Mouse (Mus musculus): ENCODE measurements around the gene 2310011J03Rik. TPM values are rescaled to one million over a fixed set of nuclear protein-coding genes. Genes with fewer than 3 reads are reported as not detected.
A peak's percentile ranks its signal among the peaks of the same experiment; 100 is the strongest.

Gene 2310011J03Rik
- 27.9 and 29.0 TPM in 2 replicates for polyA plus RNA-seq (2015; fragmentation: Nextera tagmentation; extraction: Ambion mirVana)

DNA sequence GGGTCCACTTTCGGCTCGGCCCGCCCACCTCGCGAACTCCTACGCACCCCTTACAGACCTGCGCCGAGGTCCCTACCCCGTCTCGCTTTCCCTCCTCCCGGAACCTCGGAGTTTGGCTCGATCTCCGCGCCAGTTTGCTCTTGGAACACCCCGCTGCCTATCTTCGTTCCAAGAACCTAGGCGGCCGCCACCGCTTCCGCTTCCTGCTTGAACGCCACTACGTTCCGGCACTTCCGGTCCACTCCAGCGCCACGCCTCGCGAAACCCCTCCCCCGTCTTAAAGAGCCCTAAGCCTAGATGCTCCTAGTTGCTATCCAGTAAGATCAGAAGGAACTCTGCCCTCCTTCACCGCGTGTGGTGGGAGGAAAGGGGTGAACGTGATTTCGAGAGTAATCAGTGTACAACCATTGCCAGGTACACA lies at the start of gene 2310011J03Rik:
Gene 2310011J03Rik, minus strand, starts transcription at position 198 of the 421 bp plus-strand sequence.
- Histone ChIP-seq H3K27me3 (ENCODE audit: control insufficient read depth, insufficient read depth, low read depth, low read length) (peaks cover 15% of the 10 kb centered on the region), H3K9ac (ENCODE audit: low read depth, low read length) (peak within 1 kb of the TSS; percentile 88), H3K9me3 (replicated peaks; ENCODE audit: control insufficient read depth, low read length) (no peaks in the 10 kb centered on the region), H3K4me3 (ENCODE audit: low read depth, low read length) (peak within 1 kb of the TSS; percentile 74), H3K4me2 (ENCODE audit: low read depth, low read length) (peak within 1 kb of the TSS; percentile 73), H3K36me3 (ENCODE audit: control insufficient read depth, insufficient read depth) (peaks cover 5% of the 10 kb centered on the region; the same call in 1 of the 2 replicates), H3K27ac (ENCODE audit: low read length) (peak within 1 kb of the TSS; percentile 87), H3K4me1 (ENCODE audit: control insufficient read depth, low read depth, low read length) (peaks cover 78% of the 10 kb centered on the region)
- under 1% methylated on average over 34 of the region's 34 CpGs for WGBS (ENCODE audit: insufficient replicate concordance)
- peak; percentile 59 for ATAC-seq (ENCODE audit: low read depth)

DNA sequence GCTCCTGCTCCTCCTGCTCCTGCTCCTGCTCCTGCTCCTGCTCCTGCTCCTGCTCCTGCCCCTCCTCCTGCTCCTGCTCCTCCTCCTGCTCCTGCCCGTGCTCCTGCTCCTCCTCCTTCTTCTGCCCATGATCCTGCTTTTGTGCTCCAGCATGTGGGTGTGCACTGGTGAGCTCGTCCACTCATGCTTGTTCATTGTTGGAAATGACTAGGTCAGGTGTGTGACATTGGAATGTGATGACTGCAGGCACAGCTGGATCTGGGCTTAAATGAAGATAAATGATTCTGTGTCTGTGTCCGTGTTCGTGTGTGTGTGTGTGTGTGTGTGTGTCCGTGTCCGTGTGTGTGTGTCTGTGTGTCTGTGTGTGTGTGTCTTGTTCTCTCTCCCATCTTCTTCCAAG lies 48.1 kb upstream of the 2310011J03Rik start:
- Histone ChIP-seq H3K27ac (ENCODE audit: low read length) (no peak overlapping the region), H3K4me2 (ENCODE audit: low read depth, low read length) (no peak overlapping the region), H3K4me3 (ENCODE audit: low read depth, low read length) (no peak overlapping the region), H3K36me3 (ENCODE audit: control insufficient read depth, insufficient read depth) (no peaks in the 10 kb centered on the region), H3K4me1 (ENCODE audit: control insufficient read depth, low read depth, low read length) (no peaks in the 10 kb centered on the region), H3K9ac (ENCODE audit: low read depth, low read length) (no peak overlapping the region), H3K27me3 (ENCODE audit: control insufficient read depth, insufficient read depth, low read depth, low read length) (peaks cover 28% of the 10 kb centered on the region), H3K9me3 (replicated peaks; ENCODE audit: control insufficient read depth, low read length) (no peaks in the 10 kb centered on the region)
- no peak for ATAC-seq (ENCODE audit: low read depth)
- WGBS (ENCODE audit: insufficient replicate concordance): 72% methylated on average over 6 of the region's 6 CpGs

DNA sequence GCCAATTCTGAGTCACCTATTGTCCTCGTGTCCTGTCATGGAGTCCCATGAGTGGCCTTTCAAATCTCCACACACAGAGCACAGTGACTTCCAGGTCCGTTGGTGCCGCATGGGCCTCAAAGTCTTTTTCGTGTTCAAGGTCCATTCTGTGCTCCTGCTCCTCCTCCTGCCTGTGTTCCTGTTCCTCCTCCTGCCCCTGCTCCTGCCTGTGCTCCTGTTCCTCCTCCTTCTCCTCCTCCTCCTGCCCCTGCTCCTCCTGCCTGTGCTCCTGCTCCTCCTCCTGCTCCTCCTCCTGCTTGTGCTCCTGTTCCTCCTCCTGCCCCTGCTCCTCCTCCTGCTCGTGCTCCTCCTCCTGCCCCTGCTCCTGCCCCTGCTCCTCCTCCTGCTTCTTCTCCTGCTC lies 47.6 kb upstream of the 2310011J03Rik start:
- no peak overlapping the region for H3K27ac ChIP-seq (ENCODE audit: low read length)
- H3K4me1 ChIP-seq (ENCODE audit: control insufficient read depth, low read depth, low read length): no peaks in the 10 kb centered on the region
- WGBS (ENCODE audit: insufficient replicate concordance): 50% methylated on average over 5 of the region's 5 CpGs
- H3K9ac ChIP-seq (ENCODE audit: low read depth, low read length): no peak overlapping the region
- peaks cover 28% of the 10 kb centered on the region for H3K27me3 ChIP-seq (ENCODE audit: control insufficient read depth, insufficient read depth, low read depth, low read length)
- no peaks in the 10 kb centered on the region for H3K9me3 ChIP-seq (replicated peaks; ENCODE audit: control insufficient read depth, low read length)
- no peak for ATAC-seq (ENCODE audit: low read depth)
- no peak overlapping the region for H3K4me3 ChIP-seq (ENCODE audit: low read depth, low read length)
- H3K36me3 ChIP-seq (ENCODE audit: control insufficient read depth, insufficient read depth): no peaks in the 10 kb centered on the region
- no peak overlapping the region for H3K4me2 ChIP-seq (ENCODE audit: low read depth, low read length)

DNA sequence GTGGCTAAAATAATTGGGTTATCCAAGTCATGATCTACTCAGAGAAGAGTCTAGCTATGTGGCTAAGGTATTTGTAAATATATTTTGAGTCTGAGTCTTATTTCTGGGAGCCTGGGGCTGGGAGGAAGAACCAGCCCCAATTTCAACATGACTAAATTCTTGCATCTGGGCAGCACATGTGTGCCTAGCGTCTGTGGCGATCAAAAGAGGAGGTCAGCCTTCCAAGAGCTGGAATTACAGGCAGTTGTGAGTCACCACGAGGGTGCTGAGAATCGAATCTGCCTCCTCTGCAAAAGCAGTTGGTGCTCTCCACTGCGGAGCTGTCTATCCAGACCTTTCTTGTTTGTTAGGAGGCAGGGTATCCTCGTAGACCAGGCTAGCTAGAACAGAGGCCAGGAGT lies 45.4 kb upstream of the 2310011J03Rik start:
- no peak overlapping the region for H3K4me2 ChIP-seq (ENCODE audit: low read depth, low read length)
- no peak overlapping the region for H3K4me3 ChIP-seq (ENCODE audit: low read depth, low read length)
- 52% methylated on average over 6 of the region's 6 CpGs for WGBS (ENCODE audit: insufficient replicate concordance)
- no peak overlapping the region for H3K9ac ChIP-seq (ENCODE audit: low read depth, low read length)
- H3K27ac ChIP-seq (ENCODE audit: low read length): no peak overlapping the region
- H3K4me1 ChIP-seq (ENCODE audit: control insufficient read depth, low read depth, low read length): no peaks in the 10 kb centered on the region
- no peak for ATAC-seq (ENCODE audit: low read depth)
- H3K36me3 ChIP-seq (ENCODE audit: control insufficient read depth, insufficient read depth): no peaks in the 10 kb centered on the region
- H3K27me3 ChIP-seq (ENCODE audit: control insufficient read depth, insufficient read depth, low read depth, low read length): peaks cover 30% of the 10 kb centered on the region
- H3K9me3 ChIP-seq (replicated peaks; ENCODE audit: control insufficient read depth, low read length): no peaks in the 10 kb centered on the region

DNA sequence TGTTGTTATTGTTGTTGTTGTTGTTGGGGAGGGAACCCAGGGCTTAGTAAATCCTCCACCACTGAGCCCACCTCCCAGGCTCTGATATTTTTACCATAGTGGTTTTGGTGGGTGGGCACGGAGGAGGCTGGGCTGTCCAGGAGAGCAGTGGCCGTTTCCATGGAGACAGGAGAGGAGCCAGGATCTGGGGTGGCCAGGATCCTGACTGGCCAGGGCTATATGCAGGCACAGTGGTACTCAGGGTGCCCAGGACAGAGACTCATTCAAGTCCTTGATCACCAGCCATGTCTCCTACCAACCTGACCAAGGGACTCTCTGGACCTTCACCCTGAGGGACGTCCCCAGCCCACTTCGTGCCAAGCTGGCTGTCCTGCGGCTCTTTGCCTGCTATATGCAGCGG lies 43.4 kb upstream of the 2310011J03Rik start:
- Histone ChIP-seq H3K27me3 (ENCODE audit: control insufficient read depth, insufficient read depth, low read depth, low read length) (peaks cover 41% of the 10 kb centered on the region), H3K9me3 (replicated peaks; ENCODE audit: control insufficient read depth, low read length) (no peaks in the 10 kb centered on the region), H3K27ac (ENCODE audit: low read length) (no peak overlapping the region), H3K4me1 (ENCODE audit: control insufficient read depth, low read depth, low read length) (no peaks in the 10 kb centered on the region), H3K9ac (ENCODE audit: low read depth, low read length) (no peak overlapping the region), H3K36me3 (ENCODE audit: control insufficient read depth, insufficient read depth) (no peaks in the 10 kb centered on the region), H3K4me3 (ENCODE audit: low read depth, low read length) (no peak overlapping the region), H3K4me2 (ENCODE audit: low read depth, low read length) (no peak overlapping the region)
- 38% methylated on average over 6 of the region's 6 CpGs for WGBS (ENCODE audit: insufficient replicate concordance)
- ATAC-seq (ENCODE audit: low read depth): no peak

DNA sequence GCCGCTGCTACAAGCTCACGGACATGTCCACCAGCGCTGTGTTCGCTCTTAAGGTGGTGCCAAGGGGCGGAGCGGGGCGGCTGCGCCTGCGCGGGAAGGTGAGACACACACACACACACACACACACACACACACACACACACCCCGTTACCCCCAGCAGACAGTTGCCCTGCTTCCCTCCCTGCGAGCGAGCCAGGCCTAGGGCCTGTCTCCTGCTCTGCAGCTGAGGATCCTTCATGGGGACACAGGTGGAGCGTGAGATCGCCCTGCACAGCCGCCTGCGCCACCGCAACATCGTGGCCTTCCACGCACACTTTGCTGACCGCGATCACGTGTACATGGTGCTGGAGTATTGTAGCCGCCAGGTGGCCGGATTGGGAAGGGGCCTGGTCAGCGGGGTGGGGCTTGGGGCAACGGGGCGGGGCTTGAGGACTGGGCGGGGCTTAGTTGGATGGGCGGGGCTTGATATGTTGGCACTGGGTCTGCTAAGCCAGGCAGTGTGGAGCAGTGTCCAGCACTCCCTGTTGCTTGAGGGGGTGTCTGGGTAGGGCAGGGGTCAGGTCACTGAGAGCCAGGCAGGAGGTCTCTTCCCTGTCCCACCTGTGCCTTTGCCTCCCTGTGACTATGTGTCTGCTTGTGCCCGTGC lies 37.8 kb upstream of the 2310011J03Rik start:
- Histone ChIP-seq H3K4me1 (ENCODE audit: control insufficient read depth, low read depth, low read length) (peaks cover 4% of the 10 kb centered on the region; the same call in 1 of the 2 replicates), H3K9me3 (replicated peaks; ENCODE audit: control insufficient read depth, low read length) (no peaks in the 10 kb centered on the region), H3K9ac (ENCODE audit: low read depth, low read length) (no peak overlapping the region), H3K4me2 (ENCODE audit: low read depth, low read length) (peak overlapping the region; percentile 3; the same call in 1 of the 2 replicates), H3K4me3 (ENCODE audit: low read depth, low read length) (peak overlapping the region; percentile 20; the same call in 1 of the 2 replicates), H3K27me3 (ENCODE audit: control insufficient read depth, insufficient read depth, low read depth, low read length) (peaks cover 73% of the 10 kb centered on the region), H3K27ac (ENCODE audit: low read length) (no peak overlapping the region), H3K36me3 (ENCODE audit: control insufficient read depth, insufficient read depth) (no peaks in the 10 kb centered on the region)
- ATAC-seq (ENCODE audit: low read depth): peak; percentile 24; the same call in 1 of the 2 replicates
- WGBS (ENCODE audit: insufficient replicate concordance): 8% methylated on average over 31 of the region's 31 CpGs

DNA sequence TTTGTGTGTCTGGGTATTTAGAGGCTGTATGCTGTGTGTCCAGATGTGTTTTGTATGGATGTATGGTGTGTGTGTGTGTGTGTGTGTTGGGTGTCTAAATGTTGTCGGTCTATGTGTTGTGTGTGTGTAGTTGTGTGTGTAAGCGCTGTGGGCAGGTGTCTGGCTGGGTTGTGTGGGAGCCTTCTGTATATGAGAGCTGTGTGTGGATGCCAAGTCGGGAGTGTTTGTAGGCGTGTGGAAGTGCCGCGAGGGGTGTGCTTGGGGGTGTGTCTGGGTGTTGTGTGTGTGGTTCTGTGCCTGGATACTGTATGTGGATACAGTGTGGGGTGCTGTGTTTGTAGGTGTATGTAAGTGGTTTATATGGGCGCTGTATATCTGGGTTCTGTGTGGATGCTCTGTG lies 37.0 kb upstream of the 2310011J03Rik start:
- no peak overlapping the region for H3K4me3 ChIP-seq (ENCODE audit: low read depth, low read length)
- H3K9me3 ChIP-seq (replicated peaks; ENCODE audit: control insufficient read depth, low read length): no peaks in the 10 kb centered on the region
- no peak overlapping the region for H3K27ac ChIP-seq (ENCODE audit: low read length)
- no peaks in the 10 kb centered on the region for H3K36me3 ChIP-seq (ENCODE audit: control insufficient read depth, insufficient read depth)
- peaks cover 72% of the 10 kb centered on the region for H3K27me3 ChIP-seq (ENCODE audit: control insufficient read depth, insufficient read depth, low read depth, low read length)
- peaks cover 4% of the 10 kb centered on the region; the same call in 1 of the 2 replicates for H3K4me1 ChIP-seq (ENCODE audit: control insufficient read depth, low read depth, low read length)
- H3K9ac ChIP-seq (ENCODE audit: low read depth, low read length): no peak overlapping the region
- 28% methylated on average over 7 of the region's 7 CpGs for WGBS (ENCODE audit: insufficient replicate concordance)
- no peak overlapping the region for H3K4me2 ChIP-seq (ENCODE audit: low read depth, low read length)
- no peak for ATAC-seq (ENCODE audit: low read depth)

DNA sequence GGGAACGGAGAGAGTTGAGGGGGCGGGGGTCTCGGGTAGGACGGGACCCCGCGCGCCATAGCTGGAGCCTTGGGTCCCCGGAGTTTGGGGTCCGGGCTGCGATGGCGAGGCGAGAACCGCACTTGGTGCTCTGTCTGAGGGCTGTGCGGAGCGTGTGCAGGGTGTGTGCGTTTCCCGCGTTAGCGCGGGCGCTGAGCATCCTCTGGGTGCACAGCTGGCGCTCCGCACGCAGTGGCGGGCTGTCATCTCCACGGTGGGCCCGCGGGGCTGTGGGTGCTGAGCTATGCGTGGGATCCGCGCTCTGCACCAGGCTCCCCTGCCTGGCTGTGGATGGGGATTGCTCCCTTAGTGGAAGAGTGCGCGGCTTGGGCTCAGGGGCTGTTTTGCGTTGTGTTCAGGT lies 36.4 kb upstream of the 2310011J03Rik start:
- no peak for ATAC-seq (ENCODE audit: low read depth)
- H3K9me3 ChIP-seq (replicated peaks; ENCODE audit: control insufficient read depth, low read length): no peaks in the 10 kb centered on the region
- H3K36me3 ChIP-seq (ENCODE audit: control insufficient read depth, insufficient read depth): no peaks in the 10 kb centered on the region
- no peak overlapping the region for H3K27ac ChIP-seq (ENCODE audit: low read length)
- peaks cover 75% of the 10 kb centered on the region for H3K27me3 ChIP-seq (ENCODE audit: control insufficient read depth, insufficient read depth, low read depth, low read length)
- WGBS (ENCODE audit: insufficient replicate concordance): 3% methylated on average over 34 of the region's 34 CpGs
- H3K4me2 ChIP-seq (ENCODE audit: low read depth, low read length): no peak overlapping the region
- H3K4me3 ChIP-seq (ENCODE audit: low read depth, low read length): no peak overlapping the region
- peaks cover 4% of the 10 kb centered on the region; the same call in 1 of the 2 replicates for H3K4me1 ChIP-seq (ENCODE audit: control insufficient read depth, low read depth, low read length)
- no peak overlapping the region for H3K9ac ChIP-seq (ENCODE audit: low read depth, low read length)

DNA sequence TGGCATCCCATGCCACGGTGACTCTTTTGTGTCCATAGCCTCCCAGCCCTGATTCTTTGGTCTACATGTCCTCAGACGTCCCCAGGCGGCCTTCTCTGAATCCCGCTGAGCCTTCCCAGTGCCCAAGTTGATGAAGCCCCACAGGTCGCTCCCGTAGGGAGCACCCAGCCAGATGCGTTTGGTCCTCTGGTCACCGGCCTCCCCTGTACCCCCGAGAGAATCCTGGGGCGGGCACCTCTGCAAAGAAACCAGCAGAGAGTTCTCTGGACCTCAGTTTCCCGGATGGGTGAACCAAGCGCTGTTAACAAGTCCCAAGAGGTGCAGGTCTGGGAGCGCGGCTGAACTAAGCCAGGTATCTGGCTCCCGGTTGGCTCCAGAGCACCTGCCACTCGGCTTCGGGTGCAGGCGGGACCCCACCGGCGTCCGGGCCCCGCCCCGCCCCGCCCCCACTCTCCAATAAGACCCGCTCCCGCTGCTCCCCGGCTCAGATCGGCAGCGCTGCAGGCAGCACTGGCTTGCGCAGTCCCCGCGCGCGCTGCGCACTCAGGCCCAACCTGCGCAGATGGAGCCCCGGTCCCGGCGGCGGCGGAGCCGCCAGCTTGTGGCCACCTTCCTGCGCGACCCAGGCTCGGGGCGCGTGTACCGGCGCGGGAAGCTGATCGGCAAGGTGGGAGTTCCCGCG lies 35.8 kb upstream of the 2310011J03Rik start, which contains the start of gene Plk5:
Gene Plk5, plus strand, starts transcription at position 459 of the 682 bp plus-strand sequence.
- Histone ChIP-seq H3K4me3 (ENCODE audit: low read depth, low read length) (no peak within 1 kb of the TSS), H3K9ac (ENCODE audit: low read depth, low read length) (no peak within 1 kb of the TSS), H3K4me1 (ENCODE audit: control insufficient read depth, low read depth, low read length) (peaks cover 4% of the 10 kb centered on the region; the same call in 1 of the 2 replicates), H3K27ac (ENCODE audit: low read length) (no peak within 1 kb of the TSS), H3K9me3 (replicated peaks; ENCODE audit: control insufficient read depth, low read length) (no peaks in the 10 kb centered on the region), H3K4me2 (ENCODE audit: low read depth, low read length) (no peak within 1 kb of the TSS), H3K36me3 (ENCODE audit: control insufficient read depth, insufficient read depth) (no peaks in the 10 kb centered on the region), H3K27me3 (ENCODE audit: control insufficient read depth, insufficient read depth, low read depth, low read length) (peaks cover 78% of the 10 kb centered on the region)
- WGBS (ENCODE audit: insufficient replicate concordance): 2% methylated on average over 53 of the region's 53 CpGs
- ATAC-seq (ENCODE audit: low read depth): no peak

All from liver, embryonic 16.5 days (tissue).